Mouse (Mus musculus) cortical plate, adult 2 months (tissue): ENCODE data around the gene Gng12.

Experiments used
- CTCF ChIP-seq: fragments of 200-500 bp; IDR thresholded peaks from 2 replicates; pipeline ENCODE4 v1.5.1; 2011; ENCODE audit warnings: mild to moderate bottlenecking, control low read depth, low read length; ENCODE audit not compliant: insufficient read depth; ENCODE audit errors: extremely low read depth
- POLR2A ChIP-seq: fragments of 200-500 bp; IDR thresholded peaks from 2 replicates; pipeline ENCODE4 v1.6.1; 2011; ENCODE audit warnings: mild to moderate bottlenecking, low read length, control low read depth; ENCODE audit not compliant: insufficient read depth; ENCODE audit errors: extremely low read depth

- TF ChIP-seq CTCF (no peak), POLR2A (no peak)
Measured at GRCm38 (mm10) chr6:66932206-66932819, 36.1 kb downstream of the Gng12 start.
